Mouse (Mus musculus) frontal cortex, postnatal 14 days (tissue): ENCODE results near the gene Fam124b.

Experiments
- DNase-seq, 2 experiments: peaks; one replicate each; pipeline ENCODE4 v3.0.0; 2022; ENCODE audit warnings: low spot score in 2 of 2

Gene Fam124b

GRCm38 (mm10) chr1:80177651-80178382 lies 40.5 kb downstream of the Fam124b start:
- no peak for DNase-seq

DNA sequence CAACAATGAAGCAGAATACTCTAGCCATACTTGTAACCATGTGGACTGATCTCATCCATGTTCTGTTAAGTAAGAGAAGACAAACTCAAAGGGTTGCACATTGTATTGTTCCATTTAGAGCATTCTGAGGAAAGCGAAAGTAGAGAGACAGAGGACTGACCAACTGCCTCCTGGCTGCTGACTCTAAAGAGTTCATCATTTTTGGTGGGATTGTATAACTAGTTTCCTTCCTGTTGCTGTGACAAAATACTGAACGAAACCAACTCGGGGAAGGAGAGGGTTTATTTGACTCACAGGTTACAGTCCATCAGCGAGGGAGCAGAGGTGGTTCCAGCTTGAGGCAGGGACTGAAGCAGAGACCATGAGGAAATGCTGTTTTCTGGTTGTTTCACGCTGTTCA lies 50.6 kb downstream of the Fam124b start:
- no peak for DNase-seq

DNA sequence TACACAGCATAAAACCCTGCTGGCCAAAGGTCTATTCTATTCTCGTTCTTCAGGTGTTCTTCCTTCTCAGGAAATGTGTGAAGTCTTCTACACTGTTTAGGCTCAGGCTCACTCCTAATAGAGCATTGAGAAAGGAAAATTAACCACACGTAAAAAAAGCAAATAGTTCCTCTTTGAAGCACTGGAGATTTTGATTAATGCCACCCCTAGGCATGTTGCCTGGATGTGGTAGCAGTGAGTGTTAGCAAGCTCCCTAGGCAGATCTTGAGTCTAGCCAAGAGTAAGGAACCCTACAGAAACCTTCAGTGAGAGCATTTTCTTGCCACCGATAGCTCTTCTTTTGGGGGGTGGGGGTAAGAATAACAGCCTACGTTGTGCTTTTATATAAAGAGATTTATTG lies 51.7 kb downstream of the Fam124b start:
- no peak for DNase-seq

- no peak for DNase-seq
Measured at GRCm38 (mm10) chr1:80165391-80165790, 52.9 kb downstream of the Fam124b start.

GRCm38 (mm10) chr1:80162943-80163342 lies 55.3 kb downstream of the Fam124b start:
- DNase-seq: no peak

GRCm38 (mm10) chr1:80159586-80159985 lies 58.7 kb downstream of the Fam124b start:
- DNase-seq: no peak

DNA sequence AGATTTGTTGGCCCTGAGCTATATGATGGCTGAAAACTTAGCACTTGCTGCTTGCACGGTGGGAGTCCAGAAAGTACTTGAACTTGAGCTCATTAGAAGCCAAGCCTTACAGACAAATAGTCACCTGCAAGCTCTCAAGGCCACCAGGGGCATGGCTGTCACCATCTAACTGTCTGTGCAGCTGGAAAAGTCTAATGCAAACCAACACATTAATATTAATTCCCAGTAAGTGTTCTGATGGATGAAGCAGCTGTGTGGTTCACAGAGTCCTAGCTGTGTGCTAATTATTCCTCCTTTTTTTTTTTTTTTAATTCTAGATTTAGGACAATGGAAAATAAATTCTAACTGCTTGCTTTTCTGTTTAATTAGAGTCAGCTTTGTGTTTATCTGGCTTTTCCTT lies 63.4 kb downstream of the Fam124b start:
- DNase-seq: no peak

DNA sequence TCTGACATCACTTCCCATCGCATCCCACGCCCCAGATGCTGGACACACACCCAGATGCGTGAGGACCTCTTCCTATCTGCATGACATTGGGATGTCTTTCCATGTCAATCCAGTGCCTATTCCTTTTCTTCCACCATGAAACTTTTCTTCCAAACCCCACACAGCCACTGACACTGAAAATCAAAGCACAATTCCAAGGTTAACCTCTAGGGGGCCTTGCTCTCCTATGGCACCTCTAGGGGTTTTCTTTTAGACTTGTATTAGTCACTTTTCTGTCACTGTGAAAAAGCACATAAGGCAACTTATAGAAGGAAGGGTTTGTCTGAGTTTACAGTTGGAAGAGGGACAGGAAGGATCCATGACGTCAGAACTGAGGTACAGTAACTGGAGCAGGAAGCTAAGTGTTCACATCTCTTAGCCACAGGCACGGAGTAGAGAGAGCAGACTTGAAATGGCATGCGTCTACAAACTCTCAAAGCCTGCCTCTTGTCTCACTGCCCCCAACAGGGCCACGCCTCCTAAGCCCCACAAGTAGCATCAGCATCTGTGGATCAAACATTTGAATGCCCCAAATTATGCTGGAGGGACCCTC lies 65.1 kb downstream of the Fam124b start:
- DNase-seq: no peak

DNA sequence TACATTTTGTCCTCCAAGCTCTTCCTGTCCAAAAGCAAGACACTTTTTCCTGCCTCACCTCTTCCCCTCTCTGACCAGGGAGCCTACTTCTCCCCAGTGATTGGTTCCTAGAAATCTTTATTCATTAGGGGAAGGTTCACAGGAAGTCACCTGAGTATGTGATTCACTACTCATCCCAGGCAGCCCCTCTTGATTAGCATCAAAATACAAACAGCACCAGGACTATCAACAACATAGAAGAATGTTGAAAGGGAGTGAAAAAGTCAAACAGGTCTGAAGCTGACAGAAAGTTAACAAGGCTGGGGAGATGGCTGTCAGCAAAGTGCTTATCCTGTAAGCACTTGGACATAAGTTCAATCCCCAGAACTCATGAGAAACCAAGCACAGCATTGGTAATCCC lies 67.6 kb downstream of the Fam124b start:
- no peak for DNase-seq
